Mouse (Mus musculus): Measurements from ENCODE around the gene 2010315B03Rik. TPM values are rescaled to one million over a fixed set of nuclear protein-coding genes. Genes with fewer than 3 reads are reported as not detected.

The 2010315B03Rik gene
- total RNA-seq (2014; fragmentation: Nextera tagmentation) = 17.5 and 19.3 TPM in 2 replicates
- total RNA-seq (2017) = 25.6 and 30.5 TPM in 2 replicates
- polyA plus RNA-seq (2012) = 0.31 and 0.50 TPM in 2 replicates

DNA sequence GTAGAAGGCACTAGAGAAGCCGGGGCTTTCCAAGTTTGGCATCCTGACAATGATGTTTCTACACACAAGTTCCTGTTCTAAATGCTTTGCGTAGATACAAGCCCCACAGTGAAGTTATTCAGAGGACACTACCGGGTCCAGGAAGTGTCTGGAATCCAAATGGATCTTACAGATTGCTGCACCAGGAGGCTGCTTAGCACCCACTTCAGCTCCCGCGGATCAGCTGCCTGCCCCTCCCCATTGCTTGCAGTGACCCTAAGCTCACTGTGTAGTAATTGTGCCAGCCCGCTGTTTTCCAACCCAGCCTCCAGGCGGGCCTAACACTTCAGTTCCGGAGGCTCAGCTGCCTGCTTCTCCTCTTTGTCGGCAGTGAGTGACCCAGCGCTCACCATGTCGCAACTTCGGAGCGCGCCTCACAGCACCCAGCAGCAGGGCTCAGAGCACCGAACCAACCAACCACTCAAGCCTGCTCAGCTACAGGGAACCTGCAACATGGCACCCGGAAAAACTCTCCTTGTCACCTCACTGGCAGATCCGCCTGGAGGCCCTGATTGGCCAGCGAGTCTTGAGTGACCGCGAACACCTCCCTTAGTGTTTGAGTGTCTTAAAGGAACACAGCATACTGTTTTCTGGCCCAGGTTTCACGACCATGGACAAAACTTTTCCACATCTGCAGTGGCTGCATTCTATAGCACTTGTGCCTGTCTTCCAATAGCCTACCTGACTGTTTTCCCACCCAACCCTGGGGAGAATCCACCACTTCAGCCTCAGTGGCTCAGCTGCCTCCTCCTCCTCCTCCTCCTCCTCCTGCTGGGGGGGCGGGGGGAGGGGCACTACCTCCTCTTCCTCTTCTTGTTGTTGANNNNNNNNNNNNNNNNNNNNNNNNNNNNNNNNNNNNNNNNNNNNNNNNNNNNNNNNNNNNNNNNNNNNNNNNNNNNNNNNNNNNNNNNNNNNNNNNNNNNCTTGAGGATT, at the start of gene 2010315B03Rik:
TSS of gene 2010315B03Rik (minus strand) at position 526 of the 972 bp plus-strand sequence.
- Histone ChIP-seq H3K36me3 (replicated peaks) (peaks cover 6% of the 10 kb centered on the region), H3K4me1 (ENCODE audit: insufficient read depth, low read depth, low read length) (peaks cover 10% of the 10 kb centered on the region), H3K4me3 (ENCODE audit: low read depth, low read length) (peak within 1 kb of the TSS; percentile 83), H3K27me3 (ENCODE audit: insufficient read depth, low read length) (no peaks in the 10 kb centered on the region), H3K9me3 (replicated peaks) (no peaks in the 10 kb centered on the region)
- ATAC-seq (ENCODE audit: extremely low read depth, insufficient number of reproducible peaks, low FRiP score, poor library complexity, severe bottlenecking) (peak; percentile 99), DNase-seq (ENCODE audit: low spot score) (peak; percentile 90)
- TF ChIP-seq CTCF (IDR thresholded peaks at IDR 0.05; ENCODE audit: low read depth, low read length) (no peak), TAL1 (conservative IDR thresholded peaks at IDR 0.05; ENCODE audit: low read depth, low read length) (no peak), GATA2 (IDR thresholded peaks at IDR 0.05; ENCODE audit: borderline replicate concordance, low read depth, low read length) (no peak), GATA1 (IDR thresholded peaks at IDR 0.05; ENCODE audit: borderline replicate concordance, low read length) (no peak), POLR2AphosphoS5 (IDR thresholded peaks at IDR 0.05; ENCODE audit: insufficient replicate concordance, low read depth, low read length) (no peak)

DNA sequence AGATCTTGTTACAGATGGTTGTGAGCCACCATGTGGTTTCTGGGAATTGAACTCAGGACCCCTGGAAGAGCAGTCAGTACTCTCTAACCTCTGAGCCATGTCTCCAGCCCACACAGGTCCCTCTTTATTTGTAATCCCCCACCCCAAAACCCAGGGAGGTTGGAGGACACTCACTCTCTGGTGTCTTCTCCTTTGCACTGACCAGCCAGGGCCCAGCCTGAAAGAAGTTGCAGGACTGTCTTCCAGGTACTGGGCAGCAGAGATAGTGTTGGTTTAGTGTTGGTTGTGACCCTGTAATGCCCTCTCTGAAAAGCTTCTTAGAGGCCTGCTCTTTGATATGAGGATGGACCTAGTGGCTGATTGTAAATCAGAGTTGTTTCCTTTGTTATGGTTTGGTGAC, 994 bp downstream of the 2010315B03Rik start:
- H3K4me1 ChIP-seq (ENCODE audit: insufficient read depth, low read depth, low read length) = peaks cover 10% of the 10 kb centered on the region
- peaks cover 10% of the 10 kb centered on the region for H3K36me3 ChIP-seq (replicated peaks)
- TF ChIP-seq GATA2 (IDR thresholded peaks at IDR 0.05; ENCODE audit: borderline replicate concordance, low read depth, low read length) (no peak), CTCF (IDR thresholded peaks at IDR 0.05; ENCODE audit: low read depth, low read length) (no peak), GATA1 (IDR thresholded peaks at IDR 0.05; ENCODE audit: borderline replicate concordance, low read length) (no peak), TAL1 (conservative IDR thresholded peaks at IDR 0.05; ENCODE audit: low read depth, low read length) (no peak), POLR2AphosphoS5 (IDR thresholded peaks at IDR 0.05; ENCODE audit: insufficient replicate concordance, low read depth, low read length) (no peak)
- H3K27me3 ChIP-seq (ENCODE audit: insufficient read depth, low read length) = no peaks in the 10 kb centered on the region
- H3K4me3 ChIP-seq (ENCODE audit: low read depth, low read length) = peak overlapping the region; percentile 83
- ATAC-seq (ENCODE audit: extremely low read depth, insufficient number of reproducible peaks, low FRiP score, poor library complexity, severe bottlenecking) = no peak
- no peaks in the 10 kb centered on the region for H3K9me3 ChIP-seq (replicated peaks)
- no peak for DNase-seq (ENCODE audit: low spot score)

DNA sequence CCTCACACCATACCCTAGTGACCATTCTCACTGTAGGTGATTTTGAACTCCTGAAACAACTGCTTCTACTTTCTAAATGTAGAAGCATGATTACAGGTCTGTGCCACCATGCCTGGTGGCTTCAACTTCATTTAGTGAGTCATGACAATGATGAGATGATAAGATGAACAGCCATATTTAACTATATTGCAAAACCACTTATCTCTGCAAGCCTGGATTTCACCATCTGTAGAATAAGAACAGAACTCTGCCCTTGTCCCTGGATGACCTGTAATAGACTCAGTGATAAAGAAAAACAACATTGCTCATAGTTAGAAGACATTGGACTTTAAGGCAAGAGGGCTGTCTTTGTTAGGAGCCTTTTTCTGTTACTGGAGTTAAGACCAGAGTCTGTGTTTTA, 24.2 kb downstream of the 2010315B03Rik start:
- Histone ChIP-seq H3K4me3 (ENCODE audit: low read depth, low read length) (no peak overlapping the region), H3K27me3 (ENCODE audit: insufficient read depth, low read length) (no peaks in the 10 kb centered on the region), H3K4me1 (ENCODE audit: insufficient read depth, low read depth, low read length) (no peaks in the 10 kb centered on the region), H3K9me3 (replicated peaks) (peaks cover 2% of the 10 kb centered on the region; the same call in 1 of the 2 replicates), H3K36me3 (replicated peaks) (peaks cover 4% of the 10 kb centered on the region)
- DNase-seq (ENCODE audit: low spot score) (no peak), ATAC-seq (ENCODE audit: extremely low read depth, insufficient number of reproducible peaks, low FRiP score, poor library complexity, severe bottlenecking) (no peak)
- TF ChIP-seq CTCF (IDR thresholded peaks at IDR 0.05; ENCODE audit: low read depth, low read length) = no peak
- no peak for TF ChIP-seq TAL1 (conservative IDR thresholded peaks at IDR 0.05; ENCODE audit: low read depth, low read length)
- TF ChIP-seq POLR2AphosphoS5 (IDR thresholded peaks at IDR 0.05; ENCODE audit: insufficient replicate concordance, low read depth, low read length) = no peak
- no peak for TF ChIP-seq GATA2 (IDR thresholded peaks at IDR 0.05; ENCODE audit: borderline replicate concordance, low read depth, low read length)
- no peak for TF ChIP-seq GATA1 (IDR thresholded peaks at IDR 0.05; ENCODE audit: borderline replicate concordance, low read length)

DNA sequence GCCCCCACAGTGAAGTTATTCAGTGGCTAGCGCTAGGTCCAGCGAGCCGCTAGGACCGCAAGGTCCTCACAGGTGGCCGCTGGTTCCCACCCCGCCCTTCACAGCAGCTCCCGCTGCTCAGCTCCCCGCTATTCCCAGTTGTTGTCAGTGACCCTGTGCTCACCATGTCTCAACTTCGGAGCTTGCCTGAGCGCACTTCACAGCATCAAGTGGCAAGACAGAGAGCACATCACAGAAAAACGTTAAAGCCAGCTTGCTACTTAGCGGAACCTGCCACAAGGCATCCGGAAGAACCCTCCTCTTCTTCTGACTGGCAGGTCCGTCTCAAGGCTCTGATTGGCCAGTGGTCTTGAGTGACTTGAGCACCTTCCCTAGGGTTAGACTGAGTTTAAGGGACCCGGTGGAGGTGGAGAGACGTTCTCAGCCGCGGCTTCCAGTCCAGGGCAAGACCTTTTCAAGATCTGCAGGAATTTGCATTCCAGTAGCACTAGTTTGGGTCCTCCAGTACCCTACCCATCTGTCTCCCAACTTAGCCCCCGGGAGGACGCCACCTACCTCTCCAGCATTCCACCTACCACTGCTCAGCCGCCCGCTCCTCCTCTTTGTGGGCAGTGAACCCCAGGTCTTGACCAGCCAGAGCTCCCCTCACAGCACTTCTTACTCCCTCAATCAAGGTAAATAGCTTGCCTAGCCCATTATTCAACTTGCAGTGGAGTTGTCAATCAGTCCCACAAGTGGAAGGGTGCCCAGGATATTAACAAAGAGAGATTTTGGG, 30.4 kb downstream of the 2010315B03Rik start:
- Histone ChIP-seq H3K4me1 (ENCODE audit: insufficient read depth, low read depth, low read length) (peaks cover 25% of the 10 kb centered on the region), H3K4me3 (ENCODE audit: low read depth, low read length) (peak overlapping the region; percentile 85), H3K9me3 (replicated peaks) (no peaks in the 10 kb centered on the region), H3K36me3 (replicated peaks) (peaks cover 20% of the 10 kb centered on the region), H3K27me3 (ENCODE audit: insufficient read depth, low read length) (no peaks in the 10 kb centered on the region)
- DNase-seq (ENCODE audit: low spot score) = peak; percentile 82
- TF ChIP-seq CTCF (IDR thresholded peaks at IDR 0.05; ENCODE audit: low read depth, low read length) (no peak), TAL1 (conservative IDR thresholded peaks at IDR 0.05; ENCODE audit: low read depth, low read length) (no peak), POLR2AphosphoS5 (IDR thresholded peaks at IDR 0.05; ENCODE audit: insufficient replicate concordance, low read depth, low read length) (no peak), GATA1 (IDR thresholded peaks at IDR 0.05; ENCODE audit: borderline replicate concordance, low read length) (no peak), GATA2 (IDR thresholded peaks at IDR 0.05; ENCODE audit: borderline replicate concordance, low read depth, low read length) (no peak)
- peak; percentile 98 for ATAC-seq (ENCODE audit: extremely low read depth, insufficient number of reproducible peaks, low FRiP score, poor library complexity, severe bottlenecking)

DNA sequence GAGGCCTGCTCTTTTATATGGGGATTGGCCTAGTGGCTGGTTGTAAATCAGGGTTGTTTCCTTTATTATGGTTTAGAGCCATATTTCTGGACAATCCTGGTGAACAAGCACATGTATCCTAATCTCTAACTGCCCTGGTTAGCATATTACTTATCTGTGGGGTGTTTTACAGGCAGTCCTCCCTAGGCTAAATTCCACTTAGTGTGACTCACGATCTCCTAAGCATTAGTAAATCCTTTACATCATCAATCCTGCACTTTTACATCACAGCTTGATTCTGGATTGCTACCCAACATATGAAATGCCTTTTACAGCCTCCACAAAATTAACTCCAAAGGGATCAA, 31.1 kb downstream of the 2010315B03Rik start:
- Histone ChIP-seq H3K4me3 (ENCODE audit: low read depth, low read length) (peak overlapping the region; percentile 85), H3K36me3 (replicated peaks) (peaks cover 22% of the 10 kb centered on the region), H3K4me1 (ENCODE audit: insufficient read depth, low read depth, low read length) (peaks cover 25% of the 10 kb centered on the region), H3K27me3 (ENCODE audit: insufficient read depth, low read length) (no peaks in the 10 kb centered on the region), H3K9me3 (replicated peaks) (no peaks in the 10 kb centered on the region)
- TF ChIP-seq GATA1 (IDR thresholded peaks at IDR 0.05; ENCODE audit: borderline replicate concordance, low read length) = no peak
- TF ChIP-seq POLR2AphosphoS5 (IDR thresholded peaks at IDR 0.05; ENCODE audit: insufficient replicate concordance, low read depth, low read length) = no peak
- no peak for TF ChIP-seq TAL1 (conservative IDR thresholded peaks at IDR 0.05; ENCODE audit: low read depth, low read length)
- no peak for TF ChIP-seq CTCF (IDR thresholded peaks at IDR 0.05; ENCODE audit: low read depth, low read length)
- TF ChIP-seq GATA2 (IDR thresholded peaks at IDR 0.05; ENCODE audit: borderline replicate concordance, low read depth, low read length) = no peak
- DNase-seq (ENCODE audit: low spot score) = no peak
- ATAC-seq (ENCODE audit: extremely low read depth, insufficient number of reproducible peaks, low FRiP score, poor library complexity, severe bottlenecking) = no peak
